Mouse (Mus musculus): ENCODE results near the gene Prune1. TPM values are rescaled to one million over a fixed set of nuclear protein-coding genes. Genes with fewer than 3 reads are reported as not detected.

The Prune1 gene
- polyA plus RNA-seq, 1 experiment from 2014 or later = 10.1 TPM

DNA sequence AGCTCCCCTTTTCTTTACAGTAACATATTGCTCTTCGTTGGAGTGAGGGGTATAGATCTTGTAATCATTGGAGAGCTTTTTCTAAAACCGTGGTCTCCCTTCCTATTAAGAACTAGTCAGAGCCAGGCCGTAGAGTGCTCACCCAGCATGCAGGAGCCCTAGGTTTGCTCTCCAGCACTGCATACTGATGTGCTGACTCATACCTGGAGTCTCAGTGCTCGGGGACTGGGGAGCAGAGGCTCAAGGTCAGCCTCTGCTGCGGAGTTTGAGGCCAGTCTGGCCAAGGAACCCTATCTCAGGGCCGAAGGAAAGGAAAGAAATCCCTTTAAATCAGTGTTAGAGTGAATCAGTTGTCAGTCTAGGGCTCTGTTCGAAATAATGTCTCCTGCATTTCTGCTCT lies 49.1 kb downstream of the Prune1 start:
- DNase-seq (ENCODE audit: low spot score) = peak; percentile 53

GRCm38 (mm10) chr3:95231298-95232221 lies 50.3 kb downstream of the Prune1 start, which contains the start of gene Mllt11:
Gene Mllt11 (minus strand): TSS chr3:95232171.
- H3K27me3 ChIP-seq (ENCODE audit: control insufficient read depth, insufficient read depth, low read length) = no peaks in the 10 kb centered on the region
- H3K36me3 ChIP-seq (ENCODE audit: control insufficient read depth, insufficient read depth, low read length) = peaks cover 28% of the 10 kb centered on the region
- no peaks in the 10 kb centered on the region for H3K9me3 ChIP-seq (ENCODE audit: control insufficient read depth, low read length)
- TF ChIP-seq CTCF (IDR thresholded peaks at IDR 0.05; ENCODE audit: low read depth) = no peak
- no peak for TF ChIP-seq EP300 (optimal IDR thresholded peaks at IDR 0.05)
- no peak for ATAC-seq (ENCODE audit: low FRiP score, low TSS enrichment)
- H3K4me2 ChIP-seq (replicated peaks; ENCODE audit: low read depth) = peak within 1 kb of the TSS; percentile 83
- peak within 1 kb of the TSS; percentile 98 for H3K27ac ChIP-seq (replicated peaks)
- WGBS = 63% methylated on average over 13 of the region's 13 CpGs
- peak within 1 kb of the TSS; percentile 90 for H3K4me3 ChIP-seq (ENCODE audit: low read depth, low read length)
- H3K9ac ChIP-seq (ENCODE audit: low read length) = peak within 1 kb of the TSS; percentile 55
- peaks cover 3% of the 10 kb centered on the region for H3K4me1 ChIP-seq (replicated peaks; ENCODE audit: control insufficient read depth, insufficient read depth)
- no peak for DNase-seq (ENCODE audit: low spot score)

More for the DNA sequence above, 49.1 kb downstream of the Prune1 start:
- Histone ChIP-seq H3K4me3 (ENCODE audit: low read depth, low read length) (no peak overlapping the region), H3K27ac (replicated peaks) (peak overlapping the region; percentile 98), H3K9me3 (ENCODE audit: control insufficient read depth, low read length) (no peaks in the 10 kb centered on the region), H3K4me2 (replicated peaks; ENCODE audit: low read depth) (no peak overlapping the region; the same call in 1 of the 2 replicates), H3K27me3 (ENCODE audit: control insufficient read depth, insufficient read depth, low read length) (no peaks in the 10 kb centered on the region), H3K4me1 (replicated peaks; ENCODE audit: control insufficient read depth, insufficient read depth) (peaks cover 3% of the 10 kb centered on the region), H3K9ac (ENCODE audit: low read length) (peak overlapping the region; percentile 31; the same call in 1 of the 2 replicates), H3K36me3 (ENCODE audit: control insufficient read depth, insufficient read depth, low read length) (peaks cover 28% of the 10 kb centered on the region)
- ATAC-seq (ENCODE audit: low FRiP score, low TSS enrichment) = 0 out of 2 replicates have a peak, but pooled peaks have one; percentile 30
- TF ChIP-seq EP300 (optimal IDR thresholded peaks at IDR 0.05) (no peak), CTCF (IDR thresholded peaks at IDR 0.05; ENCODE audit: low read depth) (no peak)
- 60% methylated on average over 7 of the region's 7 CpGs for WGBS

- H3K27ac ChIP-seq (replicated peaks) = peak overlapping the region; percentile 98
- H3K4me3 ChIP-seq (ENCODE audit: low read depth, low read length) = peak overlapping the region; percentile 90
- peak overlapping the region; percentile 94 for H3K9ac ChIP-seq (ENCODE audit: low read length)
- no peaks in the 10 kb centered on the region for H3K27me3 ChIP-seq (ENCODE audit: control insufficient read depth, insufficient read depth, low read length)
- H3K4me1 ChIP-seq (replicated peaks; ENCODE audit: control insufficient read depth, insufficient read depth) = peaks cover 3% of the 10 kb centered on the region
- WGBS = 39% methylated on average over 8 of the region's 8 CpGs
- ATAC-seq (ENCODE audit: low FRiP score, low TSS enrichment) (no peak), DNase-seq (ENCODE audit: low spot score) (peak; percentile 50)
- peaks cover 21% of the 10 kb centered on the region for H3K36me3 ChIP-seq (ENCODE audit: control insufficient read depth, insufficient read depth, low read length)
- no peaks in the 10 kb centered on the region for H3K9me3 ChIP-seq (ENCODE audit: control insufficient read depth, low read length)
- no peak for TF ChIP-seq EP300 (optimal IDR thresholded peaks at IDR 0.05)
- no peak for TF ChIP-seq CTCF (IDR thresholded peaks at IDR 0.05; ENCODE audit: low read depth)
- peak overlapping the region; percentile 83 for H3K4me2 ChIP-seq (replicated peaks; ENCODE audit: low read depth)
These were observed 51.2 kb downstream of the Prune1 start for GRCm38 (mm10) chr3:95230495-95231297.

GRCm38 (mm10) chr3:95229781-95230494 lies 51.9 kb downstream of the Prune1 start:
- H3K27ac ChIP-seq (replicated peaks) = peak overlapping the region; percentile 98
- peak; percentile 58 for ATAC-seq (ENCODE audit: low FRiP score, low TSS enrichment)
- no peaks in the 10 kb centered on the region for H3K27me3 ChIP-seq (ENCODE audit: control insufficient read depth, insufficient read depth, low read length)
- H3K4me1 ChIP-seq (replicated peaks; ENCODE audit: control insufficient read depth, insufficient read depth) = peaks cover 3% of the 10 kb centered on the region
- peak; percentile 57 for DNase-seq (ENCODE audit: low spot score)
- 1% methylated on average over 12 of the region's 13 CpGs for WGBS
- TF ChIP-seq CTCF (IDR thresholded peaks at IDR 0.05; ENCODE audit: low read depth) (no peak), EP300 (optimal IDR thresholded peaks at IDR 0.05) (no peak)
- H3K9me3 ChIP-seq (ENCODE audit: control insufficient read depth, low read length) = no peaks in the 10 kb centered on the region
- peak overlapping the region; percentile 94 for H3K9ac ChIP-seq (ENCODE audit: low read length)
- H3K4me3 ChIP-seq (ENCODE audit: low read depth, low read length) = peak overlapping the region; percentile 90
- peak overlapping the region; percentile 83 for H3K4me2 ChIP-seq (replicated peaks; ENCODE audit: low read depth)
- peaks cover 15% of the 10 kb centered on the region for H3K36me3 ChIP-seq (ENCODE audit: control insufficient read depth, insufficient read depth, low read length)
